Mouse (Mus musculus) limb, embryonic 15.5 days (tissue): ENCODE results near the gene App. TPM values are rescaled to one million over a fixed set of nuclear protein-coding genes. Genes with fewer than 3 reads are reported as not detected.

Source experiments
- ATAC-seq: fragments of 200-750 bp; cut with Nextera tagmentation; 2 replicates; pipeline ENCODE4 v1.8.0; 2017; ENCODE audit warnings: low read depth, moderate TSS enrichment; ENCODE audit not compliant: insufficient number of reproducible peaks, low FRiP score, low TSS enrichment
- H3K27ac ChIP-seq: fragments of 300-500 bp; sonication (generic); 2 replicates; pipeline ENCODE4 v1.5.1; 2015; ENCODE audit warnings: moderate library complexity, mild to moderate bottlenecking, inconsistent platforms
- H3K27me3 ChIP-seq: fragments of 300-500 bp; sonication (generic); 2 replicates; pipeline ENCODE4 v1.6.1; 2015; ENCODE audit warnings: inconsistent platforms
- H3K36me3 ChIP-seq: fragments of 300-500 bp; sonication (generic); 2 replicates; pipeline ENCODE4 v1.6.1; 2015; ENCODE audit warnings: inconsistent platforms
- H3K4me1 ChIP-seq: fragments of 300-500 bp; sonication (generic); 2 replicates; pipeline ENCODE4 v1.6.1; 2015; ENCODE audit warnings: inconsistent platforms
- H3K4me2 ChIP-seq: fragments of 300-500 bp; sonication (generic); 2 replicates; pipeline ENCODE4 v1.6.1; 2015; ENCODE audit warnings: mild to moderate bottlenecking, inconsistent platforms
- H3K4me3 ChIP-seq: fragments of 300-500 bp; sonication (generic); 2 replicates; pipeline ENCODE4 v1.5.1; 2015; ENCODE audit warnings: mild to moderate bottlenecking, inconsistent platforms
- H3K9ac ChIP-seq: fragments of 300-500 bp; sonication (generic); 2 replicates; pipeline ENCODE4 v1.6.1; 2015; ENCODE audit warnings: inconsistent platforms
- H3K9me3 ChIP-seq: fragments of 300-500 bp; sonication (generic); 2 replicates; pipeline ENCODE4 v1.6.1; 2016; ENCODE audit warnings: inconsistent platforms
- WGBS: fragments of 180-500 bp; shearing (Covaris S2); methylation state at CpG from one replicate; pipeline ENCODE4 v1.1.7; 2015; 5-methylcytosine and 5-hydroxymethylcytosine counted together
- polyA plus RNA-seq: library from polyadenylated mRNA; unstranded; fragments of >200 nt; fragmentation: Nextera tagmentation; extraction: Ambion mirVana; gene quantifications from 2 replicates; pipeline ENCODE4 v1.2.1, GENCODE M21; 2015

The App gene
- polyA plus RNA-seq, 1 experiment from 2014 or later = 231 TPM

DNA sequence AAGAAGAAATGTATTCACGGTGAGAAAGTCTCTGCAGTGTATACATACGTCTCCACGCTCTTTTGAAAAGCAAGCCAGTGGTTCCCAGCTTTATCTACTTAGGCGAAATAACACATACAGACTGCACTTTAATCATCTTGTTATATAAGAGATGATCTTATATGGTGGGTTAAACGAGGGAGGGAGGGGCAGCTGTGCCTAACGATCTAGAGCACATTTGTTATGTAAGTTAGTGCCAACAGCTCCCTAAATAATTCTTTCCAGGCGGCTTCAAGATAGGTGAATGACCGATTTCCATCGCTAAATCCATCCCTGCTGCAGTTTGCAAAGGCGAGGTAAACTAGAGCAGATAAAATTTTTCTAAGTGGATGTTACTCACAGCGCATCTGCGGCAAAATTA, 210.0 kb downstream of the App start:
- WGBS = 78% methylated on average over 12 of the region's 12 CpGs

GRCm38 (mm10) chr16:84957253-84957652, 216.3 kb downstream of the App start:
- Histone ChIP-seq H3K27me3 (no peaks in the 10 kb centered on the region), H3K4me2 (no peak overlapping the region), H3K27ac (no peak overlapping the region), H3K9me3 (no peaks in the 10 kb centered on the region), H3K9ac (no peak overlapping the region), H3K36me3 (peaks cover 61% of the 10 kb centered on the region), H3K4me3 (no peak overlapping the region), H3K4me1 (no peaks in the 10 kb centered on the region)
- no peak for ATAC-seq
- WGBS = 65% methylated on average over 6 of the region's 6 CpGs

More for the DNA sequence above, 210.0 kb downstream of the App start:
- Histone ChIP-seq H3K27me3 (no peaks in the 10 kb centered on the region), H3K9me3 (no peaks in the 10 kb centered on the region), H3K4me2 (no peak overlapping the region), H3K4me1 (no peaks in the 10 kb centered on the region), H3K27ac (no peak overlapping the region), H3K9ac (no peak overlapping the region), H3K4me3 (no peak overlapping the region), H3K36me3 (peaks cover 73% of the 10 kb centered on the region)
- ATAC-seq = no peak

- H3K27ac ChIP-seq = no peak overlapping the region
- H3K36me3 ChIP-seq = peaks cover 59% of the 10 kb centered on the region
- 88% methylated on average over 2 of the region's 2 CpGs for WGBS
- H3K4me1 ChIP-seq = no peaks in the 10 kb centered on the region
- no peaks in the 10 kb centered on the region for H3K9me3 ChIP-seq
- no peak overlapping the region for H3K4me2 ChIP-seq
- 0 out of 2 replicates have a peak, but pooled peaks have one; percentile 9 for ATAC-seq
- H3K27me3 ChIP-seq = no peaks in the 10 kb centered on the region
- no peak overlapping the region for H3K9ac ChIP-seq
- no peak overlapping the region for H3K4me3 ChIP-seq
These were observed 216.9 kb downstream of the App start for GRCm38 (mm10) chr16:84956690-84957089.

DNA sequence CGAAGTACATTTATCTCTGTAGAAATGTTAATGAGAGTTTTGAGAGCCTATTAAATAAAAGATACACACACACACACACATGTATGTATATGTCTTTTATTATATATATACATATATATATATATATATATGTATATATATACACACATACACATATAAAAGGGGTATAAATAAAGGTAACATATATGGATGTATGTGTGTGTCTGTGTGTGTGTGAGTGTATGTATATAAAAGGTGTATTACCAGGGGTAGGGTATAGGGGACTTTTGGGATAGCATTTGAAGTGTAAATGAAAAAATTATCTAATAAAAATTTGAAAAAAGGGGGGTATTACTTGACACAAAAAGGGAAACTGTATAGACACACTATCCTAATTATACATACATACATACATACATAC, 217.7 kb downstream of the App start:
- Histone ChIP-seq H3K36me3 (peaks cover 51% of the 10 kb centered on the region), H3K9ac (no peak overlapping the region), H3K4me3 (no peak overlapping the region), H3K9me3 (no peaks in the 10 kb centered on the region), H3K4me1 (no peaks in the 10 kb centered on the region), H3K4me2 (no peak overlapping the region), H3K27ac (no peak overlapping the region), H3K27me3 (no peaks in the 10 kb centered on the region)
- 63% methylated on average over 1 of the region's 1 CpGs for WGBS
- ATAC-seq = no peak

GRCm38 (mm10) chr16:84955204-84955839, 218.2 kb downstream of the App start:
- H3K4me2 ChIP-seq = peak overlapping the region; percentile 10; the same call in 1 of the 2 replicates
- 33% methylated on average over 26 of the region's 26 CpGs for WGBS
- H3K4me1 ChIP-seq = no peaks in the 10 kb centered on the region
- H3K36me3 ChIP-seq = peaks cover 46% of the 10 kb centered on the region
- H3K4me3 ChIP-seq = 0 out of 2 replicates have a peak overlapping the region, but pooled peaks have one; percentile 4
- H3K9ac ChIP-seq = no peak overlapping the region
- peak; percentile 80 for ATAC-seq
- H3K9me3 ChIP-seq = no peaks in the 10 kb centered on the region
- no peak overlapping the region for H3K27ac ChIP-seq
- no peaks in the 10 kb centered on the region for H3K27me3 ChIP-seq

- Histone ChIP-seq H3K4me1 (no peaks in the 10 kb centered on the region), H3K9ac (no peak overlapping the region), H3K27me3 (no peaks in the 10 kb centered on the region), H3K4me2 (no peak overlapping the region), H3K36me3 (no peaks in the 10 kb centered on the region), H3K9me3 (no peaks in the 10 kb centered on the region), H3K4me3 (no peak overlapping the region), H3K27ac (no peak overlapping the region)
- WGBS = 58% methylated on average over 3 of the region's 3 CpGs
- ATAC-seq = no peak
These were observed 242.5 kb downstream of the App start for GRCm38 (mm10) chr16:84931024-84931423.

GRCm38 (mm10) chr16:84927827-84928226, 245.7 kb downstream of the App start:
- Histone ChIP-seq H3K27ac (no peak overlapping the region), H3K9ac (no peak overlapping the region), H3K4me3 (no peak overlapping the region), H3K36me3 (no peaks in the 10 kb centered on the region), H3K4me2 (no peak overlapping the region), H3K27me3 (no peaks in the 10 kb centered on the region), H3K4me1 (no peaks in the 10 kb centered on the region), H3K9me3 (no peaks in the 10 kb centered on the region)
- no peak for ATAC-seq
- WGBS = 93% methylated on average over 1 of the region's 1 CpGs

DNA sequence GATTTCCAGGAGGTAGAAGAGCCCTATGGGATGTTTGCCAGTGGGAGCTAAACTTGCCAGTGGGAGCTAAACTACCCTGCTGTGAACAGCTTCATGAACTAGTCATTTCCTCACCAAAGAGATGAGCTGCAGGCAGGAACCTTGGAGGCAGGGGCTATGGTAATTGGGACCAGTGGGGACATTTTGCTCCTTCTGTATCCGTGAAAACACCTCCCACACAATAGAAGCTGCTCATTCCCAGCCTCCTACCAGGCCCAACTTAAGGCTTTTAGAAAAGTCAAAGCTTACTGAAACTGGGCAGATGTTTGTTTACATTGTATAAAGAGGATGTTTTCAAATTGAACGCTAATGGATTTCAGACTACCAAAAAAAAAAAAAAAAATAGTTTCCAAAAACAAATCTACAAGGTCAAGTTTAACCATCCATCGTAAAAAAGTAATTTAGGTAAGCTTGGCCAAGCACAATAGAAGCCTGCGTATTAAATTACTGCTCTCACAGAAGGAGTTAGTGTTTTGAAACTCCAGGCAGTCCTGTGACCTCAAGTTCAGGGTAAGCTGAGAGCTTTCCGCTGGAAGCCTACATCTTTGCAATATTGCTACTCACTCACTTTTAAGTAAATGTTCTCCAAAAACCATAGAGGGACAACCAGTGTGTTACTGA, 253.8 kb downstream of the App start:
- no peaks in the 10 kb centered on the region for H3K36me3 ChIP-seq
- 28% methylated on average over 5 of the region's 5 CpGs for WGBS
- no peak overlapping the region for H3K9ac ChIP-seq
- no peak overlapping the region for H3K4me3 ChIP-seq
- H3K9me3 ChIP-seq = no peaks in the 10 kb centered on the region
- peak overlapping the region; percentile 71 for H3K27ac ChIP-seq
- no peaks in the 10 kb centered on the region for H3K27me3 ChIP-seq
- ATAC-seq = no peak
- H3K4me1 ChIP-seq = peaks cover 12% of the 10 kb centered on the region; the same call in 1 of the 2 replicates
- no peak overlapping the region for H3K4me2 ChIP-seq

- no peak overlapping the region for H3K9ac ChIP-seq
- H3K4me2 ChIP-seq = no peak overlapping the region
- H3K27ac ChIP-seq = peak overlapping the region; percentile 71
- H3K4me1 ChIP-seq = peaks cover 12% of the 10 kb centered on the region; the same call in 1 of the 2 replicates
- H3K27me3 ChIP-seq = no peaks in the 10 kb centered on the region
- 65% methylated on average over 3 of the region's 3 CpGs for WGBS
- H3K4me3 ChIP-seq = no peak overlapping the region
- no peaks in the 10 kb centered on the region for H3K36me3 ChIP-seq
- H3K9me3 ChIP-seq = no peaks in the 10 kb centered on the region
- ATAC-seq = no peak
These were observed 254.5 kb downstream of the App start for GRCm38 (mm10) chr16:84919087-84919486.

GRCm38 (mm10) chr16:84916772-84917171, 256.8 kb downstream of the App start:
- H3K4me1 ChIP-seq = peaks cover 12% of the 10 kb centered on the region; the same call in 1 of the 2 replicates
- no peaks in the 10 kb centered on the region for H3K27me3 ChIP-seq
- no peak overlapping the region for H3K27ac ChIP-seq
- H3K36me3 ChIP-seq = no peaks in the 10 kb centered on the region
- WGBS = 69% methylated on average over 3 of the region's 3 CpGs
- no peak overlapping the region for H3K4me3 ChIP-seq
- H3K4me2 ChIP-seq = no peak overlapping the region
- no peak overlapping the region for H3K9ac ChIP-seq
- no peaks in the 10 kb centered on the region for H3K9me3 ChIP-seq
- no peak for ATAC-seq

GRCm38 (mm10) chr16:84911477-84912165, 261.9 kb downstream of the App start:
- H3K9ac ChIP-seq = no peak overlapping the region
- no peaks in the 10 kb centered on the region for H3K9me3 ChIP-seq
- WGBS = 86% methylated on average over 8 of the region's 8 CpGs
- no peaks in the 10 kb centered on the region for H3K4me1 ChIP-seq
- no peaks in the 10 kb centered on the region for H3K27me3 ChIP-seq
- H3K36me3 ChIP-seq = no peaks in the 10 kb centered on the region
- ATAC-seq = no peak
- H3K4me2 ChIP-seq = no peak overlapping the region
- H3K27ac ChIP-seq = no peak overlapping the region
- H3K4me3 ChIP-seq = no peak overlapping the region

GRCm38 (mm10) chr16:84902995-84903394, 270.6 kb downstream of the App start:
- ATAC-seq = no peak

More at GRCm38 (mm10) chr16:84902995-84903394, 270.6 kb downstream of the App start:
- 86% methylated on average over 4 of the region's 4 CpGs for WGBS
- no peaks in the 10 kb centered on the region for H3K9me3 ChIP-seq
- H3K4me2 ChIP-seq = no peak overlapping the region
- no peaks in the 10 kb centered on the region for H3K27me3 ChIP-seq
- H3K9ac ChIP-seq = no peak overlapping the region
- H3K27ac ChIP-seq = no peak overlapping the region
- H3K4me1 ChIP-seq = no peaks in the 10 kb centered on the region
- H3K4me3 ChIP-seq = no peak overlapping the region
- no peaks in the 10 kb centered on the region for H3K36me3 ChIP-seq
